Mouse (Mus musculus) gastrocnemius, postnatal 10 days (tissue): ENCODE measurements around the gene Ctr9. TPM values are rescaled to one million over a fixed set of nuclear protein-coding genes. Genes with fewer than 3 reads are reported as not detected.
A peak's percentile ranks its signal among the peaks of the same experiment; 100 is the strongest.

Source experiments
- DNase-seq: peaks from one replicate; pipeline ENCODE4 v3.0.0; 2021; ENCODE audit warnings: mixed read lengths
- long read RNA-seq, 2 experiments: library from polyadenylated mRNA; stranded (forward); transcript quantifications; one replicate each; pipeline ENCODE4 v2.0.0; 2021
- total RNA-seq, 2 experiments: library from RNA; stranded (reverse); gene quantifications; 2 replicates each; pipeline ENCODE4 v1.2.3; 2021

Gene Ctr9
- total RNA-seq, result 10 to 100 TPM; 17.3 to 20.2 TPM
- long read RNA-seq, experiment 1, full-length matches to known transcripts, result 22 of 33 reads
- long read RNA-seq, experiment 1, partial matches to known transcripts, result 9 of 33 reads
- long read RNA-seq, experiment 1, other reads (novel, unspliced or antisense), result 2 of 33 reads
- long read RNA-seq, experiment 2, full-length matches to known transcripts, result 18 of 24 reads
- long read RNA-seq, experiment 2, partial matches to known transcripts, result 6 of 24 reads
- long read RNA-seq, experiment 2, other reads (novel, unspliced or antisense), result 0 of 24 reads

GRCm38 (mm10) chr7:111028281-111029045 is at the start of gene Ctr9:
Ctr9 (plus strand) TSS chr7:111028951.
- peak; percentile 95 for DNase-seq

- DNase-seq, result peak; percentile 19
Observed at GRCm38 (mm10) chr7:110981036-110981435, 47.7 kb upstream of the Ctr9 start.

GRCm38 (mm10) chr7:110982053-110982705 is 46.6 kb upstream of the Ctr9 start, which contains the start of gene Mrvi1:
Mrvi1 (minus strand) TSS chr7:110982461.
- peak; percentile 68 for DNase-seq

GRCm38 (mm10) chr7:110982764-110983163 is 46.0 kb upstream of the Ctr9 start:
- DNase-seq, result peak; percentile 54

- no peak for DNase-seq
Observed at GRCm38 (mm10) chr7:110983621-110984020, 45.1 kb upstream of the Ctr9 start.

- no peak for DNase-seq
Observed at GRCm38 (mm10) chr7:110985581-110986265, 43.0 kb upstream of the Ctr9 start.

- DNase-seq, result no peak
Observed at GRCm38 (mm10) chr7:110988081-110988480, 40.7 kb upstream of the Ctr9 start.

- no peak for DNase-seq
Observed at GRCm38 (mm10) chr7:110989286-110989879, 39.4 kb upstream of the Ctr9 start.

GRCm38 (mm10) chr7:110990356-110991220 is 38.2 kb upstream of the Ctr9 start:
- no peak for DNase-seq

- no peak for DNase-seq
Observed at GRCm38 (mm10) chr7:110991221-110991494, 37.6 kb upstream of the Ctr9 start.

GRCm38 (mm10) chr7:110998887-110999827 is 29.6 kb upstream of the Ctr9 start:
- no peak for DNase-seq

GRCm38 (mm10) chr7:111004136-111004840 is 24.5 kb upstream of the Ctr9 start:
- no peak for DNase-seq

- no peak for DNase-seq
Observed at GRCm38 (mm10) chr7:111014039-111014605, 14.6 kb upstream of the Ctr9 start.

- DNase-seq, result peak; percentile 96
Observed at GRCm38 (mm10) chr7:111014893-111015292, 13.9 kb upstream of the Ctr9 start.

GRCm38 (mm10) chr7:111015731-111016130 is 13.0 kb upstream of the Ctr9 start:
- DNase-seq, result no peak

GRCm38 (mm10) chr7:111016921-111017320 is 11.8 kb upstream of the Ctr9 start:
- no peak for DNase-seq

GRCm38 (mm10) chr7:111020814-111021213 is 7.9 kb upstream of the Ctr9 start:
- DNase-seq, result no peak

GRCm38 (mm10) chr7:111024068-111024594 is 4.6 kb upstream of the Ctr9 start:
- DNase-seq, result no peak

GRCm38 (mm10) chr7:111024912-111025311 is 3.8 kb upstream of the Ctr9 start:
- no peak for DNase-seq
